Mouse (Mus musculus) liver, embryonic 14.5 days (tissue): ENCODE results near the gene Rftn2.

Experiments used
- CTCF ChIP-seq: IDR thresholded peaks from 2 replicates; pipeline ENCODE4 v1.5.1; 2016; ENCODE audit warnings: antibody characterized with exemption, low read depth, control low read depth
- EP300 ChIP-seq: IDR thresholded peaks from 2 replicates; pipeline ENCODE4 v1.6.1; 2016; ENCODE audit warnings: antibody characterized with exemption, low read depth

- no peak for TF ChIP-seq CTCF
- no peak for TF ChIP-seq EP300
Measured at GRCm38 (mm10) chr1:55129716-55130115, 96.9 kb downstream of the Rftn2 start.
